In the genomic region with DNA sequence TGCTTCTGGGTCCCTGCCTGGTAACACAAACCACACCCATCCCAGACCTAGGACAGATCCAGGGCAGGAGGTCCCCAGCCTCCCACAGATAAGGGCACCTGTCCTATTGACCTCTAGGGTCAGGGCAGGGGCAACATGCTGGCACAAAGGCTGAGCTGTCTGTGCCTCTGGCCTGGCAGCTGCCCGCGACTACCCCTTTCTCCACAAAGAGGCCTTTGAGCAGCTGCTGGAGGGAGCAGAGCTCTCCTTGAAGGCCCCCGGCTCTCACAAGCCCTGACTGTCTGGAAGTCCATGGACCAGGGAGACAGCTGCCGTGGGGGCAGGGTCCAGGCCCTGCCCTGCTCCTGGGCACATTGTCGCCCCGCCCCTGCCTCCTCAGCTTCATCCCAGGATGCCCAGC, we compare ENCODE assay signal across 10 mouse cellular contexts. TPM values are rescaled to one million over a fixed set of nuclear protein-coding genes. Genes with fewer than 3 reads are reported as not detected.
DNase-seq lines count a peak whose midpoint lies in the region; ATAC-seq and TF ChIP-seq lines count a peak whose summit lies in the region.
"Had no signal": no experiment of that assay in that cellular context is flagged by ENCODE, and none has a peak within 500 bp of the region (broad histone marks: within the 10 kb centered on the region; RNA-seq: fewer than 3 reads in every experiment).

No protein-coding gene starts in this region.

- H3K4me3 ChIP-seq in kidney, adult 2 months (ENCODE audit: insufficient read depth, low read depth, low read length) = no peak overlapping the region
- H3K4me3 ChIP-seq in kidney, embryonic 14.5 days (ENCODE audit: low read length) = no peak overlapping the region
- 0 out of 2 replicates have a peak overlapping the region, but pooled peaks have one; percentile 5 for H3K4me3 ChIP-seq in embryonic facial prominence, embryonic 10.5 days
- H3K4me3 ChIP-seq in hindbrain, embryonic 13.5 days = no peak overlapping the region
- H3K4me3 ChIP-seq in midbrain, embryonic 12.5 days = no peak overlapping the region

- peak; percentile 48 for DNase-seq in kidney, adult 2 months
- DNase-seq in embryonic facial prominence, embryonic 10.5 days (ENCODE audit: low spot score) = peak; percentile 43
- DNase-seq in spleen, adult 18-20 months = no peak
- DNase-seq in thymus, postnatal 25 days = no peak
- DNase-seq: adrenal gland, adult 8-10 months; thymus, postnatal 4 days had no signal

- TF ChIP-seq CTCF in kidney, adult 2 months (conservative IDR thresholded peaks at IDR 0.05; ENCODE audit: insufficient read depth, insufficient read length, low read depth, low read length) = no peak

- no peak overlapping the region for H3K4me2 ChIP-seq in kidney, embryonic 14.5 days (replicated peaks; ENCODE audit: low read depth, low read length)
- no peak overlapping the region for H3K4me2 ChIP-seq in hindbrain, embryonic 13.5 days
- no peak overlapping the region for H3K4me2 ChIP-seq in midbrain, embryonic 12.5 days (replicated peaks)

- peaks cover 23% of the 10 kb centered on the region for H3K4me1 ChIP-seq in kidney, adult 2 months (ENCODE audit: control insufficient read depth, insufficient read depth, low read length)
- H3K4me1 ChIP-seq in kidney, embryonic 14.5 days (ENCODE audit: control insufficient read depth, insufficient read depth, low read length) = peaks cover 30% of the 10 kb centered on the region
- peaks cover 84% of the 10 kb centered on the region for H3K4me1 ChIP-seq in embryonic facial prominence, embryonic 10.5 days
- peaks cover 80% of the 10 kb centered on the region for H3K4me1 ChIP-seq in hindbrain, embryonic 13.5 days (replicated peaks)
- peaks cover 73% of the 10 kb centered on the region for H3K4me1 ChIP-seq in midbrain, embryonic 12.5 days

- no peaks in the 10 kb centered on the region for H3K27me3 ChIP-seq in kidney, adult 2 months (replicated peaks; ENCODE audit: control insufficient read depth, insufficient read depth, low read length)
- peaks cover 10% of the 10 kb centered on the region for H3K27me3 ChIP-seq in kidney, embryonic 14.5 days (ENCODE audit: control insufficient read depth, insufficient read depth, low read length)
- H3K27me3 ChIP-seq in embryonic facial prominence, embryonic 10.5 days (replicated peaks; ENCODE audit: low read depth, poor library complexity, severe bottlenecking) = peaks cover 91% of the 10 kb centered on the region
- peaks cover 29% of the 10 kb centered on the region for H3K27me3 ChIP-seq in hindbrain, embryonic 13.5 days
- peaks cover 51% of the 10 kb centered on the region for H3K27me3 ChIP-seq in midbrain, embryonic 12.5 days

- H3K9ac ChIP-seq in kidney, embryonic 14.5 days (ENCODE audit: low read depth, low read length) = no peak overlapping the region
- peak overlapping the region; percentile 9; the same call in 1 of the 2 replicates for H3K9ac ChIP-seq in hindbrain, embryonic 13.5 days
- H3K9ac ChIP-seq in midbrain, embryonic 12.5 days (replicated peaks) = no peak overlapping the region

- H3K9me3 ChIP-seq in kidney, embryonic 14.5 days (ENCODE audit: control insufficient read depth, low read length) = no peaks in the 10 kb centered on the region
- no peaks in the 10 kb centered on the region for H3K9me3 ChIP-seq in embryonic facial prominence, embryonic 10.5 days
- no peaks in the 10 kb centered on the region for H3K9me3 ChIP-seq in hindbrain, embryonic 13.5 days
- H3K9me3 ChIP-seq in midbrain, embryonic 12.5 days = 0 out of 2 replicates have a peak, but pooled peaks cover 3% of the 10 kb centered on the region

- H3K27ac ChIP-seq in kidney, adult 2 months (ENCODE audit: insufficient read depth, low read depth, low read length) = no peak overlapping the region
- H3K27ac ChIP-seq in kidney, embryonic 14.5 days (ENCODE audit: low read depth, low read length) = no peak overlapping the region
- H3K27ac ChIP-seq in embryonic facial prominence, embryonic 10.5 days (replicated peaks) = peak overlapping the region; percentile 21; the same call in 1 of the 2 replicates
- H3K27ac ChIP-seq in hindbrain, embryonic 13.5 days = 0 out of 2 replicates have a peak overlapping the region, but pooled peaks have one; percentile 5
- peak overlapping the region; percentile 30; the same call in 1 of the 2 replicates for H3K27ac ChIP-seq in midbrain, embryonic 12.5 days (replicated peaks)

- WGBS in kidney, adult 2 months = 50% methylated on average over 6 of the region's 6 CpGs
- WGBS in kidney, embryonic 14.5 days = 71% methylated on average over 6 of the region's 6 CpGs
- 38% methylated on average over 6 of the region's 6 CpGs for WGBS in embryonic facial prominence, embryonic 10.5 days
- WGBS in hindbrain, embryonic 13.5 days = 41% methylated on average over 6 of the region's 6 CpGs
- WGBS in midbrain, embryonic 12.5 days = 50% methylated on average over 6 of the region's 6 CpGs

- no peaks in the 10 kb centered on the region for H3K36me3 ChIP-seq in kidney, adult 2 months (ENCODE audit: control insufficient read depth, insufficient read depth, low read length)
- H3K36me3 ChIP-seq in kidney, embryonic 14.5 days (ENCODE audit: control insufficient read depth, insufficient read depth, low read length) = no peaks in the 10 kb centered on the region
- H3K36me3 ChIP-seq in embryonic facial prominence, embryonic 10.5 days (replicated peaks) = no peaks in the 10 kb centered on the region
- H3K36me3 ChIP-seq in hindbrain, embryonic 13.5 days = no peaks in the 10 kb centered on the region
- no peaks in the 10 kb centered on the region for H3K36me3 ChIP-seq in midbrain, embryonic 12.5 days

- no peak for ATAC-seq in kidney, embryonic 14.5 days (ENCODE audit: low FRiP score, low TSS enrichment)
- 0 out of 2 replicates have a peak, but pooled peaks have one; percentile 11 for ATAC-seq in hindbrain, embryonic 13.5 days (ENCODE audit: low FRiP score)
- ATAC-seq in midbrain, embryonic 12.5 days (ENCODE audit: low FRiP score, low read depth) = 0 out of 2 replicates have a peak, but pooled peaks have one; percentile 46
- no peak for ATAC-seq in cerebellum, adult (ENCODE audit: insufficient number of reproducible peaks, low FRiP score, low TSS enrichment)

- TF ChIP-seq POLR2A in kidney, adult 2 months (IDR thresholded peaks at IDR 0.05; ENCODE audit: low read depth, low read length) = no peak

RNA-seq across cellular contexts. Expression of a gene that starts 49.7 kb away (rescaled TPM):
- 23.1 and 25.1 TPM in 2 replicates for polyA plus RNA-seq in kidney, adult 2 months (2012; rRNA removed)
- 3.0 and 5.5 TPM in 2 replicates for polyA plus RNA-seq in kidney, embryonic 14.5 days (2014; fragmentation: Nextera tagmentation; extraction: Ambion mirVana)
- 2.5 and 2.9 TPM in 2 replicates for polyA plus RNA-seq in embryonic facial prominence, embryonic 10.5 days (2016; fragmentation: Nextera tagmentation; extraction: Ambion mirVana)
- 7.1 and 8.1 TPM in 2 replicates for polyA plus RNA-seq in hindbrain, embryonic 13.5 days (2015; fragmentation: Nextera tagmentation; extraction: Ambion mirVana)
- 8.0 and 8.2 TPM in 2 replicates for polyA plus RNA-seq in midbrain, embryonic 12.5 days (2016; fragmentation: Nextera tagmentation; extraction: Ambion mirVana)

RNA-seq across cellular contexts. Expression of a gene that starts 50.9 kb away (rescaled TPM):
- polyA plus RNA-seq in kidney, adult 2 months (2012; rRNA removed) = 122 and 126 TPM in 2 replicates
- polyA plus RNA-seq in kidney, embryonic 14.5 days (2014; fragmentation: Nextera tagmentation; extraction: Ambion mirVana) = 237 and 255 TPM in 2 replicates
- polyA plus RNA-seq in embryonic facial prominence, embryonic 10.5 days (2016; fragmentation: Nextera tagmentation; extraction: Ambion mirVana) = 275 and 276 TPM in 2 replicates
- 233 and 250 TPM in 2 replicates for polyA plus RNA-seq in hindbrain, embryonic 13.5 days (2015; fragmentation: Nextera tagmentation; extraction: Ambion mirVana)
- 230 and 248 TPM in 2 replicates for polyA plus RNA-seq in midbrain, embryonic 12.5 days (2016; fragmentation: Nextera tagmentation; extraction: Ambion mirVana)

Comparison
In these comparisons a context has a peak if more than half of its experiments do, and no peak if none do; other contexts are left out.
1. DNase-seq: peak in kidney, adult 2 months (single experiment) and embryonic facial prominence, embryonic 10.5 days (single experiment); none in spleen, adult 18-20 months (0 of 2) and thymus, postnatal 25 days (single experiment).
2. H3K27ac ChIP-seq: peak in embryonic facial prominence, embryonic 10.5 days (single experiment), hindbrain, embryonic 13.5 days (single experiment) and midbrain, embryonic 12.5 days (single experiment); none in kidney, adult 2 months (single experiment) and kidney, embryonic 14.5 days (single experiment).
3. ATAC-seq: peak in hindbrain, embryonic 13.5 days (single experiment) and midbrain, embryonic 12.5 days (single experiment); none in kidney, embryonic 14.5 days (single experiment) and cerebellum, adult (single experiment).